Mouse (Mus musculus): Measurements from ENCODE around the gene Lrrc36. TPM values are rescaled to one million over a fixed set of nuclear protein-coding genes. Genes with fewer than 3 reads are reported as not detected.

Gene Lrrc36
- polyA plus RNA-seq (2012; rRNA removed): 0.12 and 0.25 TPM in 2 replicates

- DNase-seq (ENCODE audit: low read depth, low spot score): peak; percentile 11
- WGBS: 3% methylated on average over 34 of the region's 34 CpGs
Observed at GRCm38 (mm10) chr8:105413391-105413790, at the start of gene Lrrc36, which contains the start of gene Kctd19. TSS of gene Lrrc36 (plus strand) at chr8:105413571. TSS of gene Kctd19 (minus strand) at chr8:105413502.

DNA sequence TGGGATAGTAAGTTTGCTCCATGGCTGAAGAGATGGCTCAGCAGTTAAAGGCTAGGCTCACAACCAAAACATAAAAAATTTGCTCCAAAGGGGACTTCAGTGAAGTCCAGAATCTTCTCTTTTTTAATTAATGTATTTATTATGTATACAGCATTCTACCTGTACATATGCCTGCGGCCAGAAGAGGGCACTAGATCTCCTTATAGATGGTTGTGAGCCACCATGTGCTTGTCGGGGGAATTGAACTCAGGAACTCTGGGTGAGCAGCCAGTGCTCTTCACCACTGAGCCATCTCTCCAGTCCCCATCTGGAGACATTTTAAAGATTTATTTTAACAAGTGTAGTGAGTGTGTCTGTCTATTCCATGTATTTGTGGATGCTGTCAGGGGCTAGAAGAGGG is 46.3 kb upstream of the Lrrc36 start:
- DNase-seq (ENCODE audit: low read depth, low spot score): no peak
- 68% methylated on average over 2 of the region's 2 CpGs for WGBS

DNA sequence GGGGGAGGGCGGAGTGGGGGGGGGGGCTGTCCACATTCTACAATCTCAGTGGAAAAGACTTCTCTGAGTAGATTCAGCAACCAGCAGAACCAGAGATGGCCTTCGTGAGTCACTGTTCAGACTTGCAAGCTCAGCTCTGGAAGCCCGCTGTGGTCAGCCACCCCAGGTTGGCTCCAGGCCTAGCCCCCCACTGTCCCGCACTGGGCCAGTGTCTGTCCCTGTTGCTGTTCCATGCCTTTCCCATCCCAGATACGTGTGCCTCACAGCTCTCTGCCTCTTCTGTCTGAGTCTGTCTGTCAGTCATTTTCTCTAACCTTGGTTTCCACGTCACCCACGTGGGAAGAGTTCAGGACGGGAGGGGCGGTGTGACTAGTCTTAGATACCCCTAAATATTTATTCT is 40.9 kb upstream of the Lrrc36 start:
- WGBS: 80% methylated on average over 9 of the region's 9 CpGs

DNA sequence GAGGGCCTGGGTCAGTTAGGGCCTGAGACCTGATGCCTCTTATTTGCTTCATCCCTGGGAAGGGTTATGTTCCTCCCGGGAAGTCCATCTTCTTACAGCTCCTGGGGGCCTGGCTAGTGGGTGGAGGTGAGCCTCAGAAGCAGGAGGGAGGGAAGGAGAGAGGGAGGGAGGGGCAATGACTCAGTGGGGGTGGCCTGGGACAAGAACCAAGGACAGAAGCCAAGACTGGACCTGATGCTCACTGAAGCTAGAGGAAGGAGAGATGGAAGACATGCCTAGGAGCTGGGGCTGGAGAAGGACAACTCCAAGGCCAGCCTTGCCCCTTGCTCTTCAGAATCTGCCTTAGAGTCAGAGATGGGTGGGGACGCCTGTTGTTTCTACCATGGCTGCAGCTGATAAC is 40.3 kb upstream of the Lrrc36 start, which contains the start of gene Plekhg4:
TSS of gene Plekhg4 (plus strand) at position 243 of the 400 bp plus-strand sequence.
- no peak for DNase-seq (ENCODE audit: low read depth, low spot score)
- 56% methylated on average over 2 of the region's 2 CpGs for WGBS

More for the DNA sequence above, 40.9 kb upstream of the Lrrc36 start:
- no peak for DNase-seq (ENCODE audit: low read depth, low spot score)

GRCm38 (mm10) chr8:105374513-105374966 is 38.8 kb upstream of the Lrrc36 start:
- no peak for DNase-seq (ENCODE audit: low read depth, low spot score)
- WGBS: 37% methylated on average over 33 of the region's 33 CpGs

- 17% methylated on average over 19 of the region's 19 CpGs for WGBS
- DNase-seq (ENCODE audit: low read depth, low spot score): no peak
Observed at GRCm38 (mm10) chr8:105378673-105379072, 34.7 kb upstream of the Lrrc36 start.

DNA sequence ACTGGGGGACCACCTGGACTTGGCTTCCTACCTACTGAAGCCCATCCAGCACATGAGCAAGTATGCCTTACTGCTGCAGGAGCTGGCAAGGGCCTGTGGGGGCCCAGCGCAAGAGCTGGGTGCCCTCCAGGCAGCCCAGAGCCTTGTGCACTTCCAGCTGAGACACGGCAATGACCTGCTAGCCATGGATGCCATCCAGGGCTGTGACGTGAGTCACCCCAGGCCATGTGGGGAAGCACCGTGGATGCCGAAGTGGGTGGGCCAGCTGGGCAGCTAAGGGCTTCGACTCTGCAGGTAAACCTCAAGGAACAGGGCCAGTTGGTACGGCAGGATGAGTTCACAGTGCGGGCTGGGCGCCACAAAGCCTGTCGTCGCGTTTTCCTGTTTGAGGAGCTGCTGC is 33.1 kb upstream of the Lrrc36 start:
- DNase-seq (ENCODE audit: low read depth, low spot score): no peak
- WGBS: 80% methylated on average over 12 of the region's 12 CpGs

DNA sequence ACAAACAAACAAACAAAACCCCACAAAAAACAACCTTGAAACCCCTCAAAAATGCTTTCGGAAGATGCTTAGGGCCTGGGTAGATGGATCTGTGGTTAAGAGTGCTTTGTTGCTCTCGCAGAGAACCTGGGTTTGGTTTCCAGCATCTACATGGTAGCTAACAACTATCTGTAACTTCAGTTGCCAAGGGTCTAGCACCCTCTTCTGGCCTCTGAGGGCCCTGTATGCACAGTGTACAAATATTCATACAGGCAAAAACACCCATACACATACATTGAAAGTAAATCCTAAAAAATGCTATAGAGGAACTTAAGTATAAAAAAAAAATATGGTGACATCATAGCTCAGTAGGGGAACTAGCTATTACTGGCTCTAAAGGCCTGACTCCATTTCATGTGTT is 29.3 kb upstream of the Lrrc36 start:
- 99% methylated on average over 2 of the region's 2 CpGs for WGBS
- no peak for DNase-seq (ENCODE audit: low read depth, low spot score)

GRCm38 (mm10) chr8:105387151-105387550 is 26.2 kb upstream of the Lrrc36 start:
- DNase-seq (ENCODE audit: low read depth, low spot score): no peak
- WGBS: 32% methylated on average over 1 of the region's 1 CpGs

GRCm38 (mm10) chr8:105389096-105389495 is 24.3 kb upstream of the Lrrc36 start:
- no peak for DNase-seq (ENCODE audit: low read depth, low spot score)
- WGBS: 37% methylated on average over 6 of the region's 6 CpGs

DNA sequence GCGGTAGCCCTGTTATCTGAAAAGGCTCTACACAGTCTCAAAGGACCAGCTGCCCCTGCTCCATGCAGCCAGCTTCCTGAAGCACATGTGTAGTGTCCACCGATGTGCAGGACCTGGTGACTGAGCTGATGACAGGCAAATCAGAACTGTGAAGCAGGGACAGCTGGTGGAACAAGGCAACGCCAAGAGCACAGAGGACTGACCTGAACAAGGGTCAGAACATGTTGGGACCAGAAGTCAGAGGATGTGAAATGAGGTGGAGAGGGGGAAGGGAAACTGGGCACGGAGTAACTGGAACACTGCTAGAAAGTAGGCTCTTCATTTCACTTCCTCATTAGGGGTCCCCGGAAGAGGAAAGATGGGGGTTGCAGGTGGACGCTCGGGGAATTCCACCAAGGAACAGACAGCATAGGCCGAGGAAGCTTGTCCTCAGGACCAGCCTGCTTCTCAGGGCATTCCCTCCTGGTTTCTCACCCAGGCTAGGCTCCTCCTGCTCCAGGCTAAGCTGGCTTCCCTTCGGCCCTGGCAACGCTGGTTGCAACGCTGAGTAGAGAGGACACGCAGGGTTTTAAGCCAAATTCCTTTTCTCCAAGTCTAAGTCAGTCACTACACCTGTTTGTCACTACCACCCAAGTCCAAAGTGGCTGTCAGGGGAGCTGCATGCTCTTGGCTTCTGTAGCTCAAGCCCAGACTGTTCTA is 20.1 kb upstream of the Lrrc36 start:
- WGBS: 86% methylated on average over 12 of the region's 12 CpGs
- no peak for DNase-seq (ENCODE audit: low read depth, low spot score)

DNA sequence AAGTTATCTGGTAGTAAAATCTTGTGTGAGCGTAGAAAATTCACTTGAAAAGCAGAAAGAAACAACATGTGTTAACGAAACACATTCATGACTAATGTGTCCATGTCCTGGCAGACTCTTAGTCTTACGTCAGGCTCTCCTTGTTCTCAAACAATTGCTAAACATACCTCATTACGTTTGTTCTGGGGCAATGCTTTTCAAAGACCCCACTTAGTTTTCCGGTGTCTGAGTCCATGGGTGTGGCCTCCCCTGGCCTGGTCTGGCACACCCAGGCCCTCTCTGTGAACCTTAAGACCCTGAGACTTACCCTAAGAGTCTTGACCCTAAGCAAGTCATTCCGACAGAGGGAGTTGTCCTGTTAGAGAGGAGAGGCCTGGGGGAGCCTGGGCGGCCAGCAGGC is 19.5 kb upstream of the Lrrc36 start:
- no peak for DNase-seq (ENCODE audit: low read depth, low spot score)
- WGBS: 68% methylated on average over 7 of the region's 7 CpGs

DNA sequence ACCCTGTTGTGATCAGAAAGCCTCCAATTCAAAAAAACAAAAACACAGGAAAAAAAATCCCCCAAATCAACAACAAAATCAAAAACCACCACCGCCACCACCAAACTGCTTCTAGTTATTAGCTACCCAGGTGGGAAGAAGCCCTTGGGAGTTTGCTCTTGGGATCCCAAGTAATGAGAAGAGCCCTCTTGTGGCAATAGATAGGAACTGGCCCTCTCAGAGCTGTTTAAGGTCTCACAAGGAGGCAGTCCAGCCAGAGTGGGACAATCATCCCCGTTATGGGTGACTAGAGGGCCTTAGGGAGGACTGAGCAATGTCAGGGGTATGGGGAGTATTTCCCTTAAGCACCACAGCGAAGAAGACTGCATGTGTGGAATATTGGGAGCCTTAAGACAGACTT is 15.6 kb upstream of the Lrrc36 start:
- WGBS: 29% methylated on average over 3 of the region's 3 CpGs
- peak; percentile 21 for DNase-seq (ENCODE audit: low read depth, low spot score)

- 84% methylated on average over 5 of the region's 5 CpGs for WGBS
- no peak for DNase-seq (ENCODE audit: low read depth, low spot score)
Observed at GRCm38 (mm10) chr8:105400016-105400415, 13.4 kb upstream of the Lrrc36 start.

DNA sequence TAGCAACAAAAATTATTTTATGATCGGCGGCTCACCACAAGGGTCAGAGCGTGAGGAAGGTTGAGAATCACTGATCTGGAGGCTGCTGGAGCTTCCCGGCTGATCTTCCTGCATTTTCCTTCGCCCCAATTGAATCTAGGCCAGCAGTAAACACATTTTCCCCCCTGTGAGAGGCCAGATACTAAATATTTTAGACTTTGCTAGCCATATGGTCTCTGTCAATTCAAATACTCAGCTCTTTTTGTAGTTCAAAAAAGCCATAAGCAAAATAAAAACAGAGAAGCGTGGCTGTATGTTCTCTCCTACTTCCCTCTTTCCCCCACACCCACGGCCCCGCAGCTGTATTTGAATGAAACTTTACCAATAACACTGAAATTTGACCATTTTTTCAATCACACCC is 9.9 kb upstream of the Lrrc36 start:
- 71% methylated on average over 8 of the region's 8 CpGs for WGBS
- no peak for DNase-seq (ENCODE audit: low read depth, low spot score)

DNA sequence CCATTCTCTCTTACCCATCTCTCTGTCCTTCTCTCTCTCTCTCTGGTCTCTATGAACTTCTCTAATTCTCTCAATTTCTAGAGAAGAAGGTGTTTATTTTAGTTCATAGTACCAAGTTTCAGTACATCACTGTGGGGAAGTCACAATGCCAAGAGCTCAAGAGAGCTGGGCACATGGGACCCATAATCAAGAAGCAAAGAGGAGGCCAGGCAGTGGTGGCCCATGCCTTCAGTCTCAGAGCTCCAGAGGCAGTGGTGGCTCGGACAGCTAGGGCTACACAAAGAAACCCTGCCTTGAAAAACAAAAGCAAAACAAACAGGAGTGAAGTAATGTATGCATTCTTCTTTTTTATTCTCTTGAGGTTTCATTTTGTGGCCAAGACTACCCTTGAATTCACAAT is 8.9 kb upstream of the Lrrc36 start:
- 71% methylated on average over 1 of the region's 1 CpGs for WGBS
- no peak for DNase-seq (ENCODE audit: low read depth, low spot score)

- 43% methylated on average over 10 of the region's 10 CpGs for WGBS
- no peak for DNase-seq (ENCODE audit: low read depth, low spot score)
Observed at GRCm38 (mm10) chr8:105406416-105406815, 7.0 kb upstream of the Lrrc36 start.

DNA sequence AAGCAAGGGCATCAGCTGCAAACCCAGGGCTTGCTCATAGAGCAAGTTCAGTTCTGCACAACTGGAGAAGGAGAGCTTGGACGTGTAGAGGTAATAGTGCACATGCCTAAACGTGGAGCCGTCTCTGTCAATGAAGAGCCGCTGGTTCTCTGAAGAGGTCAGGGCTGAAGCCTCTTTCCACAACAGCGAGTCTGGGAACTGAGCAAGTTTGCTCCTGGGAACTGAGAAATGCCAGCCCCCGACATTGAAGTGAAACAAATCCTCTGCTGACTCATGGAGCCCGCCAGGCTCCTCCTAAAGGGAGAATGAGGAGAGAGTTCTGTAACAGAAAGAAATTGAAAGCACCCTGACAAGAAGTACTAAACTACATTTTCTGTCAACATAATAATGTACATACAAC is 5.0 kb upstream of the Lrrc36 start:
- 61% methylated on average over 7 of the region's 7 CpGs for WGBS
- DNase-seq (ENCODE audit: low read depth, low spot score): no peak

DNA sequence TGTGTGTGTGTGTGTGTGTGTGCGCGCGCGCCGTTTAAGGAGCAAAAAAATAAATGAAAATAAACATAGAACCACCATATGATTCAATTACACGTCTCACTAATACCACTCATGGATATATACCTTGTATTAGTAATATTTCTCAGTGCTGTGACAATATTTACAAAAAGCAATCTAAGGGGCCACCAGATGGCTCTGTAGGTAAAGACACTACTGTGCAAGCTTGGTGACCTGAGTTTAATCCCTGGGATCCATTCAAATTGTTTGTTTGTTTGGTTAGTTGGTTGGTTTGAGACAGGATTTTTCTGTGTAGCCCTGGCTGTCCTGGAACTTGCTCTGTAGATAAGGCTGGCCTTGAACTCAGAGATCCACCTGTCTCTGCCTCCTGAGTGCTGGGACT is 3.4 kb upstream of the Lrrc36 start:
- DNase-seq (ENCODE audit: low read depth, low spot score): no peak
- WGBS: 92% methylated on average over 6 of the region's 6 CpGs

- DNase-seq (ENCODE audit: low read depth, low spot score): no peak
- 83% methylated on average over 2 of the region's 2 CpGs for WGBS
Observed at GRCm38 (mm10) chr8:105418992-105419391, 5.6 kb downstream of the Lrrc36 start.

DNA sequence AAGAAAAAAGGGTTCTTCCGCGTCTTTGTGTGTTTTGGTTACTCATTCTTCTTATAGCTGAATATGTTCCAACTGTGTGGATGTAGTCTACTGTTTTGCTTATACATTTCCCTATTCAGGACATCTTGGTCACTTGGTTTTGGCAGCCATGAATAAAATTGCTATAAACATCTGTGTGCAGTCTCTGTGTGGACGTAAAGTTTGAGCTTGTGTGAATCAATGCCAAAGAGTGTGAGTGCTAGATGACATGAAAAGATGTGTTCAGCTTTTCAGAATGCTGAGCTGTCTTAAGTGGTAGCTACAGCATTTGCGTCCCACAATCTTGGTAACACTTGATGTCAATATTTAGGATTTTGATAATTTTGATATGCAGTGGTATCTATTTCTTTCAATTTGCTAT is 6.4 kb downstream of the Lrrc36 start:
- no peak for DNase-seq (ENCODE audit: low read depth, low spot score)
- WGBS: 85% methylated on average over 4 of the region's 4 CpGs

GRCm38 (mm10) chr8:105422006-105422405 is 8.6 kb downstream of the Lrrc36 start:
- 63% methylated on average over 1 of the region's 1 CpGs for WGBS
- DNase-seq (ENCODE audit: low read depth, low spot score): no peak

Data from large intestine, adult 2 months (tissue).